Mouse (Mus musculus): Measurements from ENCODE around the gene Pcca. TPM values are rescaled to one million over a fixed set of nuclear protein-coding genes. Genes with fewer than 3 reads are reported as not detected.

The Pcca gene
- total RNA-seq, 4 experiments from 2014 or later = 39.4 to 45.6 (median 43.6) TPM

DNA sequence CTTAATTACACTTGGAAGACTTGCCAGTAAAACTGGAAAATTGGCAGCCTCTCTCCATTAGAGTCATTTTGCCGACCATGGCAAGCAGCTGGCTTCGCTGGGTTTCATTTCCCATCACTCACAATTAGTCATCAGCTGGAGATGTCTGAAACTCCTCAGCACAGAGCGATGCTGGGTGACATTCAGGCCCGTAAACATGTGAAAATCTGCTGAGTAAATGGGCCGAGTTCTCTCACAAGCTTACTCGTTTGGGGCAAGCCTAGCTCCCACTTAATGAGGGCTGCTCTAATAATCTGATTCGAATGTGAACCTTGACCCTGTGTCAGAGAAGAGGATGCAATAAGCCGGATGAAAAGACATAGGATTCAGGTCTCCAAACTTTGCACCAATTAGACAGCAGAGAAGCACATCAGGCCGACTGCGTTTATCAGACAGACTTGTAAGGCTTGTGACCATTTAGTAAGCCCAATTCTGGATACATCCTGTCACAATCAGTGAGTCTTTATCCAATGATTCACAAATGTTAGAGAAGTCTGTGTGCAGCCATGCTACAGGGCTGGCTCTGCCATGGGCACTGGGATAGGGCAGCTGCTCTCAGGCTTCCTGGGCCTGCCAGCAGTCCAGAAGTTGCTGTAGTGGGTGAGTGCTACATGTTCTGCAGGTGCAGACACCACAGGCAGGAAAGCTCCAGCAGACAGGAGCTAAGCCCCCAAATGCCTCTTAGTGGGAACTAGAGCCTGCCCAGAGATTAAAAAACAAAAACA is 349.9 kb downstream of the Pcca start:
- DNase-seq (ENCODE audit: low spot score in 2 of 2) = no peak

DNA sequence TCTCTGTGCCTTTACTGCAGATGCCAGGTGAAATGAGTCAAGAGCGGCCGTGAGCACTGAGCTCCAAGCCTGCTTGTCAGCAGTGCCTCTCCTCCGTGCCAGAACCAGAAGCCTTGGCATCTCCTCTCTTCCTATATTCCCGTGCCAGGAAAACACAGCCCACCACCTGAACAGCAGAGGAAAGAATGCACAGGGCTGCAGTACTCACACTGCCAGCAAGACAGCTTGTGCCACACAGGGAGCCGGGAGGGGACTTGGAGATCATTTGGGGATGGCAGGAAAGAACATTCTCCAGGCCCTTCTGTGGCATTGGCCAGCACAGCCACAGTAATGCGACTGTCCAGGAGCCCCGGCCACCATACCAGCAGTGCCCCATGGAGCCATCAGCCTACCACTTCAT is 351.8 kb downstream of the Pcca start:
- DNase-seq (ENCODE audit: low spot score in 2 of 2) = no peak

DNA sequence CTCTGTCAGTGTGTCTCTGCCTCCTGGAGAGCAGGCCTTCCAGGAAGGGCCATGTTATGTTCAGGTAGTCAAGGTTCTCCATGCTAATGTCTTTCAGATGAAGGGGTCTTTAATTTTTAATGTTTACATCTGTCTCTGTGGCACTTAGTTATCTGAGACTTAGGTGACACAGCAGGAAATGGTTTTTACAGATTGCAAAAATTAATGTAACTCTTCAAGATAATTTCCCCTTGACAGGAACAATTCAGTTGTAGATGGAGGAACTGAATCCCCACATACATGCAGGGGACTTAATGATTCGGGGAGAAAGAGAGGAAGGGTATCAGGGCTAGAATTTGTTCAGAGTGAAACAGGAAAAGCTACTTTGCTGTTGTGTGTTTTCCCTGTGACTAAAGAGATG is 353.2 kb downstream of the Pcca start:
- no peak for DNase-seq (ENCODE audit: low spot score in 2 of 2)

DNA sequence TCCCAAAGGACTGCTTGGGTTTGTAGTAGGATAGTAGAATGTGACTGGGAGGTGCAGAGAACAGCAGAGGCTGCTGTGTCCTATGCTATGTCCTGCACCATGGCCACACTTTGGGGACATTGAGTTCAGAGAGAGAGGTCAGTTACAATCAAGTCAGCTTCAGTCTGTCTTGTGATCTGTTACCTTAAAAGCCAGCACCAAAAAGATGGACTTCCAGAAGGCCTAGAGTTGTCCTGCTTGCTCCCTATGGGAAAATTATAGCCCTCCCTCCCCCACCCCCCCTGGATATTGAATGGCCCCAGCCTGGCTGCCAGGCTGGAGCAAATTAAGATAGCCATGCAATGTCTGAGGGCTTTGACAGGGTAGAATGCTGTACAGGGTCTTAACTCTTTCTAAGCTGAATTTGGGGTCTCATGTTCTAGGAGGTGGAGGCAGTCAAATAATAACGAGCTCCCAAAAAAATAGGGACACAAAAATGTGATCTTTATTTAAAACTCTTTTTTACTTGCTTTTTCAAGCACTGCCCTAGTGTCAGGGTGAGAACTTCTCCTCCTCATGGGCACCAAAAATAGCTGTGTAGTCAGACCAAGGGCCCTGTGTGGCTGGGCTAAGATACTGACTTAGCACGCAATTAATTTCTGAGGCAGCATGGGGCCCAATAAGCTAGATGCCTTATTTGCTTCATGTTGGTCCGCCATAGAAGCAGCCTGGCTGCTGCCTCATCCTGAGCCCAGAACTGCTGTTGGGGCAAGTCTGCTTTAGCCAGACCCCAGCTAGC is 353.8 kb downstream of the Pcca start:
- no peak for DNase-seq (ENCODE audit: low spot score in 2 of 2)

DNA sequence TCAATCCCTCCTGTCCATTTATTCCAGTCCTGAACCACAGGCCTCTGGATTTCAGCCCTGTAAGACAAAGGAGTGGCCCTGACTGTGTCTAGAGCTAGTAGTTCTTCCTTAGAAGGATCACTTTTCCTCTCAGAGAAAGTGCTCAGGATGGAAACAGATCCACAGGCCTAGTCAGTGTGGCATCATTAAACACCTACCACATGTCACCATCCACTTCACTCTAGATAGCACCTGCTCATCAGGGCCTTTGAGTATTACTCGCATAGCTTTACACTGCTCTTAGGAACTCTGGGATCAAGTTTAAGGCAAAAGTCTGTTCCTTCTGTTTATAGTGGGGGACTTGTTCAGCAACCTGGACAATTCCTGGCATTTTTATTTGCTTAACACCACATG is 354.4 kb downstream of the Pcca start:
- no peak for DNase-seq (ENCODE audit: low spot score in 2 of 2)

DNA sequence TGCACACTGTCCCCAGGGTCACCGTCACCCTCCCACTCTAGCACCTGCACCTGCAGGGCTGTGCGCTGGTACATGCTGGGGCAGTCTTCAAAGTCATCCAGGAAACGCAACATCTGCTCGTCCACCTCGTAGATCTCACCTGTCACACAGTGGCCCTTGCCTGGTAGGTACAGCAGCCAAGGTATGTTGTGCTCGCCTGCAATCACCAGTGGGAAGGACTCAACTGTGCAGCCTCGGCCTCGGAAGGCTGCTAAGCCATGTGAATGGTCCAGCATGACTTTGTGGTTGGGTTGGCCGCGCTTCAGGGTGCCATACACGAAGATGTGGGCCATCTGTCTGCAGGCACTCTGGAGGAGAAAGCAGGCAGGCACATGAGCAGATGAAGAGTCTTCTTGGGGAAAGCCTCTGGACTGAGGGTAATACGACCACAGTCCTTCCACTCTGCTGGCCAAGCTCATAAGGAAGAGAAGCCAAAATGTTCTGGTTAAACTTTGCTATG is 357.4 kb downstream of the Pcca start:
- no peak for DNase-seq (ENCODE audit: low spot score in 2 of 2)

DNA sequence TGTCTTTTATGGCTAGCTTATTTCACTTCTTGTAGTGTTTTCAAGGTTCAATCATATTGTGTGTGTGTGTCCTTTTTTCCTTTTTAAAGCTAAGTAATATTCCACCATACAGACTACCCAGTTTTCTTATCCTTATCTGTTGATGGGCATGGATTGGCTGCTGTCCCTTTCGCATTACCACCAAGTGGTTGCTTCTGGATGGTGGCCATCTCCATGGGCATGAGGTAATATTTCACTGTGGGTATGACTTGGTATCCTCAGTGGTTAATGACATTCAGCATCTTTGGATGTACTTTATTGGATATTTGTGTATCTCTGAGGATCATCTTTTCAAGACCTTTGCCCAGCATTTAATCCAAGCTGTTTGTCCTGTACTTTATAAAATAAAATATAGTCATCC is 362.0 kb downstream of the Pcca start:
- no peak for DNase-seq (ENCODE audit: low spot score in 2 of 2)

DNA sequence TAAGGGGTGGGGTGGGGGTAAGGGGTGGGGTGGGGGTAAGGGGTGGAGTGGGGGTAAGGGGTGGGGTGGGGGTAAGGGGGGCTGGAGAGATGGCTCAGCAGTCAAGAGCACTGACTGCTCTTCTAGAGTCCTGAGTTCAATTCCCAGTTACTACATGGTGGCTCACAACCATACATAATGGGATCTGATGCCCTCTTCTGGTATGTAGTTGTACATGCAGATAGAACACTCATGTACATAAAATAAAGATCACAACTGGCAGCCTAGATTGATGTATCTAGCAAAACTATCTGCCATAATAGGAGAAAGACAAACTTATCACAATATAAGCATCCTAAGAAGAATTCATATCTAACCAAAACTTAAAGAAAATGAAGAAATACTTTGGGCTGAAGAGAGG is 364.4 kb downstream of the Pcca start:
- no peak for DNase-seq (ENCODE audit: low spot score in 2 of 2)

DNA sequence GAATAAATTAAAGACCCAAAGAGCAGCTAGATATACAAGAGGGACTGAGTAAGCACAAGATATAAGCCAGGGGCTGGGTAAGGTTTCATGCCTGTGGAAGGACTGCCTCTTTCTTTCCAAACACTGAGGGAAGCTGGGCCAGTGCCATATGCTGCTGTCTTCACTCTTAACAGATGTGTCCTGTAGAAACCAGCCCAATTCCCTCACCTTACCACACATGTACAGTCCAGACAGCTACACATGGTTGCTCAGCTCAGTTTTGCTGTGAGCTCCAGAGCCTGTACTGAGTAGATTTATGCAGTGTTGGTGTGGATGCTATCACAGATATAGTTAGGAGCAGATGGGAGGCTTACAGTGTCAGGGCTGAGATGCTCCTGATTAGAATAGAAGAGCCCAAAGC is 366.6 kb downstream of the Pcca start:
- DNase-seq (ENCODE audit: low spot score in 2 of 2) = peak in 1 of 2 experiments; percentile 20

DNA sequence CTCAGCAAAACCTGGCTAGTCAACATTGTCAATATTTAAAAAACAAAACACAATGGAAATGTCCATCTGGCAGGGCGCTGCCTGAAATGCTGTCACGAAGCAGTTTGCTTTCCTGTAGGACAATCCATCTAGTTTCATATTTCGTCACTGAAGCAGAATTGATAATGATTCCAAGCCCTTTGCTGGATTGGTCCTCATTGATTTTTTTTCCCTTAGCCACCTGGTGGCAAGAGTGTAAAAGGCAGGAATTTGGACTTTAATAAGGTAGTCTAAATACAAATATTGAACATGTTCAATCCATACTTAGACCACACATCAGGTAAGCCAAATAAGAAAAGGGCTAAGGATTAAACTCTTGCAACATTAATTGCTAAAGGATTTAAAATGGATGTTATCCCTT is 367.1 kb downstream of the Pcca start:
- DNase-seq (ENCODE audit: low spot score in 2 of 2) = no peak

DNA sequence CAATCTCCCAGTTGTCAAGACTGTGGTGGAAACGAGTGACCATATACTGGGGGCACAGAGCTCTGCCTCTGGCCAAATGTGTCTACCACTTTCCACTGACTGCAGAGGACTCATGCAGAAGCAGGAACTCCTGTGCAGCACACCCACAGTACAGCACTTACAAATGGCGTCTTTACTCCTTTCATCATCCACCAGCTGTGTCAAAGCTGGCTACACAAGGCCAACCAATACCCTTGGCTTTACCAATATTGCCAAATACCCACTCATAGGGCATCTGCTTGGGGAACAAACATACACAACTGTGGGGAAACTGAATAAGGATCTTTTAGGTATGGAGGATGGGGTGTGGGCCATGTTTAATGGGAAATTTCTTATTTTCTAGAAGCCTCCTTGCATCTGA is 367.6 kb downstream of the Pcca start:
- DNase-seq (ENCODE audit: low spot score in 2 of 2) = no peak

DNA sequence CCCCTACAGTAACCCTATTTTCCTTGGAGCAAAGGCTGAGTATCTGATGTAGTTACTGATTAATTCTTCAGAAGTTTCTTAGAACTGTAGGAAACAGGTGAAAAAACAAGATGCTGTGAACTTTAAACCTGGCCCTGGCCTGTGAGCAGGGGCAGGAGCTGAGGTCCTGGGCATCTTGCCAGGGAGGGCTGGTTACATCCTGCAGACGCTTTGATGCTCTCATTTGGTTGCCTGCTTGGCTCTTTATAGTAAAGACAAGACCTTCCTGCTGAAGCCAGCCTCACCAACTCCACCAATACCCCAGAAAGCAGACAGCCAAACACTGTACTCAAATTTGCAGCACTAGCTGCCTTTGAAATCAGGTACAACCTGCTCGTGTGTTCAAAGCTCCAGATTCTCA is 368.0 kb downstream of the Pcca start:
- DNase-seq (ENCODE audit: low spot score in 2 of 2) = no peak

DNA sequence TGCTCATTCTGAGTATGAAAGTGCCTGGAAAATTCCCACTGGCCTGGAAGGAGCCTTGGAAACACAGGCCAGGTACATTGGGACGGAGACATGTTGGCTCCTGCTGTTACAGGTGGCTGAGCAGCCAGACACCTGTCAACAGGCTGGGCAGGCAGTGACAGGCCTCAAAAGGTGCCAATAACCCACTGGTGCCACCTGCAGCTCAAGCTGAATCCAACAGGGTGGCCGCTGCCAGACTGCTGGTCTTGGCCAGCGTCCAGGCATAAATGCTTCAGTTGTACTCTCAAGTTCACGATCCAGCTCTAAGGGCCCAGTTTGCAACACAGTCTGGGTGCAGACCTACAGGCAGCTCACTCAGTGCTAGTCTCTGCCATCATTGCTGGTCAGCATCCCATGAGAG is 368.8 kb downstream of the Pcca start:
- DNase-seq (ENCODE audit: low spot score in 2 of 2) = peak; percentile 68 to 75

DNA sequence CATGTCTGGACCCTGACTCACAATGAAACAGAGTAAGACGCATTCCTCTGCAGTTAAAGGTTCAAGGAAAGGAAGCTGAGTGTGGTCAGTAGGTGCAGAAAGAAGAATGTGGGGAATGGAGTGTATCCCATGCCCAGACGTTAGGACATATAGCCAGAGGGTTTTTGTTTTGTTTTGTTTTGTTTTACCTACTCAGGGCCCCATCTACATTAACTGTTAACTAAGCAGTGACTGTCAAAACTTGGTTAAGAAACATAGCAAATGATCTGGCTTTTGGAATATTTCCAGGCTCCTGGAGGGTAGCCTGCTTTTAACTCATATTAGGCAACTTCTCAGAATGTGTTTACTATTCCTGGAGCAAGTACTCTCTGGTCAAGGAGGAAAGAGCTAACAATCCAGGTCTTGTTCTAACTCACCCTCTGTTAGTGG is 369.8 kb downstream of the Pcca start:
- no peak for DNase-seq (ENCODE audit: low spot score in 2 of 2)

DNA sequence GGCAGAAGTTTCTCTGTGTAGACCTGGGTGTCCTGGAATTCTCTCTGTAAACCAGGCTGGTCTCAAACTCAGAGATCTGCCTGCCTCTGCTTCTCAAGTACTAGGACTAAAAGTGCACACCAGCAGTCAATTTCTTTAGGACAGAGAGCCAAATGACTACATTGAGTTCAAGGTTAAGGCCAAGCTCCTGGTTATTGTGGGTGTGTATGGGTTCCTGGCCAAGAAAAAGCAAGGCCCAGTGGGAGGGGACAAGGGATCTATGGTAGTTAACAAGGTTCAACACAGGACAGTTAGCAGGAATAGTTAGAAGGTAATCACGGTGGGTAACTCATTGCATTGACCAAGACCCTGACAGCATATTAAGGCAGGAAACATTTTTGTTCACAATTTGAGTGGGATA is 370.9 kb downstream of the Pcca start:
- no peak for DNase-seq (ENCODE audit: low spot score in 2 of 2)

DNA sequence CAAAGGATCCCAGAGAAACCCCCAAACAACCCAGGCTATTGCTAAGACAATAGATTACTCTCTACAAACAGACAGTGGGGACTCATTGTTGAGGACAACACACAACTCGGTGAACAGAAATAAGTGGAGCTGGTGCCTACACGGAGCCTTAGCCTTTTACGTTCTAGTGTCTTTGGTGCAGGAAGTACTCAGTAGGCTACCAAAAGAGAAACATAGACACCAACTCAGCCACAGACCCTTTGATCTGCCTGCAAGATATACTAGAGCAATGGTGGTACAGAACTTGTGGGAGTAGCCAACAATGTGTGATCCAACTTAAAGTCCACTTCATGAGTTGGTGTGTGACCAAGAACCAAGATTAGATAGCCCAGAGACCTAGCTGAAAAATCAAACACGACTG is 374.0 kb downstream of the Pcca start:
- DNase-seq (ENCODE audit: low spot score in 2 of 2) = no peak

DNA sequence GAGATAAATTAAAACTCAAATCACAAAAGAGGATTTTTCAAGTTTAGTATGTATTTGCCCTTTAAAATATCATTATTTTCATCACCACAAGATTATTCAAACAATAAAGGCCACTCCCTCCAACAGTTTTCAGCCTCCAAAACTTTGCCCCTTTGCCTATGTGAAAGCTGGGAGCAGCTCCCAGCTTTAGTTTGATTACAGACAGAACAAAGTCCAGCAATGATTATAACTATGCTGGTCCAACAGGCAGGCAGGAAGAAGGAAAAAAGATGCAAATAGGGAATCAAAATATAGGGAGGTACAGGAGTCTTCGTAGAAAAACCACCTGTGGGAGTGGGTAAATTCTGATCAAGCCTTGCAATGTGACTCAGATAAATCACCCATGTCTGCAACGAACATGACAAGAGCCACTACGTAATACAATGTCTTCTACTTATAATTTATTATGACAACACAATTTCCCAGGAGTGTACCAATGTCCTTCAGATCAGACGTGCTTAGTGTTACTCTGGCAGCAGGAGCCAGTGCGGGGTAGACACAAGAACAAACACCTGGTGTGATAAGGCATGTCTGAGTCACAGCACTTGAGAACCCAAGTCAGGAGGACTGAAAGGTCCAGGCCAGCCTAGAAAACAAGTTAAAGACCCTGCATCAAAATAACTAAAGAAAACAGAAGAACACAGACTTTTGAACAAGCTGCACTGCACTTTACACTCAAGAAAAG is 375.4 kb downstream of the Pcca start:
- no peak for DNase-seq (ENCODE audit: low spot score in 2 of 2)

DNA sequence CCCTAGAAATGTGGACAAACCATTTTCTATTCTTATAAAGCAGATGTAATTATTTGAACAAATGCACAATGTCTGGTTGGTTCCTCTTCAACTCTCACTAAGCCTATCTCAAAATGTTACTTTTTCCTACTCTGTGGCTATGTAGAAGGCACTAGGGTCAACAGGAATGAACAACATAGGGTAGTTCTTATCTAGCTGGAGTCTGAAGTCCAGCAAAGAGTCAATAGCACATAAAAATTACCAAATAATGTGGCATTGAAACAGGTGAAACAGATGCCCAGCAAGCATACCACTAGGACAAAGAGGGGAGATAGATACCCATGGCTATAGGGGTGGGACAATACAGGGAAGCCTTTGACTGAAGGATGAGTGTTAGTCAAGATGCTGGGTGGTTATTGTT is 377.1 kb downstream of the Pcca start:
- DNase-seq (ENCODE audit: low spot score in 2 of 2) = no peak

DNA sequence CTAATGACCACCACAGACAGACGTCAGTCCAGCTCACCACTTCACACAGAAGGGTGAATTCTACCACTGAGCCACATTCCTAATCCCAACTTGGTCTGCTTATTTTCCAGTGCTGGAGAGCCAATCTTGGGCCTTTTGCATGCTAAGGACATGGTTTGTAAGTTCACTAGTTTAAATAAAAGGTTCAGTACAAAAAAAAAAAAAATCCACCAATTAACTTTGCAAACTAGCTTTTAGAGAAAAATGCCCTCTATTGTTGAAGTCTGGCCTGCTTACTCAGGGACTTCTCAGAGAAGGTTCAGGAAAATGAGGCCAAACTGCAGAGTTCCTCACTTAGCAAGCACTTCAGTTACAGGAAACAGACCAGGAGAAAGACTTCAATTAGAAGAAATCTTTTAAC is 378.0 kb downstream of the Pcca start:
- DNase-seq (ENCODE audit: low spot score in 2 of 2) = no peak

DNA sequence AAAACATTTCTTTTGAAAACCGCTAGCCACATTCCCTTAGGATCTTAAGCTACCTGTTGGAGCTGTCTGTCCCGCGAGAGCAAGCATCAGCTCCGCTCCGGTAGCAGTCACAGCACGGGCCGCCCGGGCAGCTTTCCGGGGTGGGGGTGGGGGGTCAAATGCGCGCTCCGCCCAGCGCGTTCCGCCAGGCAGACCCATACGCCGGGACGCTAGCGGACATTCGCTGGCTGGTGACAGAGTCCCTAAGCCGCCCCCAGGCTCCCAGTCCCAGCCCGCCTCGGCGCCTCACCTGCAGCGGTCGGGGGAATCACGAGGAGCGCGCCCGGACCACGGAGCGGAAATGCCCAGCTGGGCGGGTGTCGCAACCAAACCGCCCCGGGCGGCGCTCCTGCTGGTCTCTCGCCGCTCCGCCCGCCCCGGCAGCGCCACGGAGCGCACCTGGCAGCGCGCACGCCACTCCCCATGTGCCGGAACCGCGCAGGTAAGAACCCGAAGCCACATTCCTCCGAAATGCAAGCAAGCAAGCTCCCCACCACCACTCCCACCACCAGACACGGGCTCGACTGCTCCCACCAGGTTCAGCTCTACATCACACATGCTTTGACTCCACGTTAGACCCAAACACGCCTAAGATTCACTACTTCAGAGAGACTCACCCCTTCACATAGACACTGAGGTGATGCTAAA is 378.8 kb downstream of the Pcca start:
- DNase-seq (ENCODE audit: low spot score in 2 of 2) = peak; percentile 37 to 53

DNA sequence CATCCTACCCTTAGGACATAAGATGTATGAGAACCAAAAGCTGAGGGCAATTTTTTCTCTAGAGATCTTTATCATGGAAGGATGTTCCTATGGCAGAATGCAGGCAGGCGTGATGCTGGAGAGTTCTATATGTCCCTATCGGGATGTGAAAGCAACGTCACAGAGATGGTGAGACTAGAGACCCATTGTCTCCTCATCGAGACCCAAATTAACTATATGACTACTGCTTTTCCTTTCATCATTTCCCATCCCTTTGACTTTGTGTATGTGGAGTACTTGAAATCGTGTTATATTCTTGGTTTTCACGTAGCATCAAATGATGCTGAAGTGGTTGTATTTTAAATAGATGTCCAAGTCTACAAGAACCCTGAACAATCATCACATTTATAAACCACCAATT is 379.5 kb downstream of the Pcca start, which contains the start of gene Ggact:
Gene Ggact (minus strand): TSS at position 101 of the 400 bp plus-strand sequence.
- DNase-seq (ENCODE audit: low spot score in 2 of 2) = no peak

Data from gastrocnemius, adult 8-10 months (tissue).